Mouse (Mus musculus) kidney, postnatal 36 days (tissue): ENCODE results near the gene Psma7.

Experiments
- DNase-seq, 2 experiments: peaks; one replicate each; pipeline ENCODE4 v3.0.0; 2021 to 2022; ENCODE audit warnings: mixed read lengths in 2 of 2

Gene Psma7

DNA sequence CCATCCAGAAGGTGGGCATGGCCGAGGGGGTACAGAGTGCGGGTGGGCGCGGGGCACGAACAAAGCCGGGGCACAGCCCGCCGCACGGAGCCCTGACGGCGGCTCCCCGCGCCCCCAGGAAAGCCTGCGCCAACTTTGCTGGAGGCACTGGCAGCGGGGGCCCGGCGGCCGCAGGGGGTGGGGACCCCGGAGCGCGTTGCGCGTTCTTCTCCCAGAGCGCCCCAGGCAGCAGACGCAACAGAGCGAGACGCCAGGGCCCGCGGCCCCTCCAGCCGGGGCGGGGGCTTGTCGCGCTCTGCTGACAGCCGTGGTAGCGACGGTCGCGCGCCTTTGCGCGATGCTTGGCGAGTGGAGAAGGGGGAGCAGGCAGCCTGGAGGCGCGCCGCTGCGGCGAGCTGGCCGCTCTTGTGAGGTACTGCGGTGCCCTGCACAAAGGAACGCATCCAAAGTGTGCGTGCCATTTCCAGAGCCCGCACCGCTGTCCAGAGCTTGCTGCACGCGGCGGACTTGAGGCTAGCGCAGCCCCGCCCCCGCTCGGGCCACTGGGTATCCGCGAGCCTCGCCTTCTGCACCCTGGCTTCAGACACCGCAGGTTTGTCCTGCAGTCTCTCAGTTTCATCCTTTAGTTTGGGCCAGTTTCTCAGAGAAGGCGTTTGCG is 754 bp upstream of the Psma7 start:
- DNase-seq = peak; percentile 33 to 80

- peak; percentile 40 to 68 for DNase-seq
Observed at GRCm38 (mm10) chr2:180041577-180042255, 517 bp downstream of the Psma7 start.

- no peak for DNase-seq
Observed at GRCm38 (mm10) chr2:180040406-180040805, 1.8 kb downstream of the Psma7 start.

- no peak for DNase-seq
Observed at GRCm38 (mm10) chr2:180034753-180035152, 7.5 kb downstream of the Psma7 start.

GRCm38 (mm10) chr2:180033956-180034355 is 8.3 kb downstream of the Psma7 start:
- DNase-seq = no peak

DNA sequence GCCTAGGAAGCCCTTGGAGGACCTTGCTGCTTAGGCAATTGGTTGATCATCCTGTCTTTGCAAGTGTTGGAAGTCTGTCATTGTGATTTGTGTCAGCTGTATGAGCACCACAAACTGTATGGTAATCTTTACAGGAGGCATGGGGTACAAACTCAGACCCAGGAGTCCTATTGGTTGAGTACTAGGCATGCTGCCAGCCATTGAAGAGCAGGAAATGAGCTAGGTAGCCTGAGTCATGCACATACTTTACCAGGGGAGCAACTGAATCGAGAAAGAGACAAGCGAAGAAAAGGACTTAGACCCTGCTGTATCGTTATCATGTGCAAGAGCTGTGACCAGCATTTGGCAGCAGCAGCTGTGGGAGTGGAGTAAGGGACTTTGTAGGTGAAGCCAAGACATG is 9.3 kb downstream of the Psma7 start:
- peak in 1 of 2 experiments; percentile 9 for DNase-seq

DNA sequence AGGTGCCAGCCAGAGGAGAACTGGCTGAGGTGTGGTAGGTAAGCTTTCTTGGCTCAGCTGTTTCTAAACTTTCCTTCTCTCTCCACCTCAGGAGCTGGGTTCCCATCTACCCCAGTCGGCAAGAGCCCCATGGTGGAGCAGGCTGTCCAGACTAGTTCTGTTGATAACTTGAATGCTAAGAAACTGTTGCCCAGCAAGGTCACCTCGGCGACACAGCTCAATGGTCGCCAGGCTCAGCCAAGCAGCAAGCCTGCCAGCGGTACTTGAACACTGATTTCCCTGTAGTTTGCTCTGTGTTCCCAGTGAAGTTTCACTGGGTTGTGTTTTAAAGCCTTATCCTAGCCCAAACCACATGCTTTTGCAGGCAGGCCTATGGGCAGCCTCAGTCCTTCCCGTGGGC is 11.0 kb downstream of the Psma7 start:
- DNase-seq = peak; percentile 40 to 52

- no peak for DNase-seq
Observed at GRCm38 (mm10) chr2:180027768-180028167, 14.5 kb downstream of the Psma7 start.

DNA sequence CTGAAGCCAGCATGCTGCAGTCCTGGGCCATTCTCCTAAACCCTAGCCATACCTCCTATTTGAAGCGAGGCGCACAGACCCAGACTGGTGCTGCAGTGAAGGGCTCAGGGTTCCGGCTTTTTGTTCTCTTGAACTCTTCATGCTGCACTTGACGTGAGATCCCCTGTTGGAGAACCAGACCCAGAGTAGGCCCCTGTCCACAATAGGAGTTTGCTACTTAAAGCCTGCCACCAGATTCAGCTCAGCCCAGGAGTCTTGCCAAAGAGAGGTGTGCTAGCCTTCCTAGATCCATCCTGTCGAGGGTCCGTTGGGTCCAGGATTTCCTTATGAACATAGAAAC is 16.4 kb downstream of the Psma7 start:
- no peak for DNase-seq

DNA sequence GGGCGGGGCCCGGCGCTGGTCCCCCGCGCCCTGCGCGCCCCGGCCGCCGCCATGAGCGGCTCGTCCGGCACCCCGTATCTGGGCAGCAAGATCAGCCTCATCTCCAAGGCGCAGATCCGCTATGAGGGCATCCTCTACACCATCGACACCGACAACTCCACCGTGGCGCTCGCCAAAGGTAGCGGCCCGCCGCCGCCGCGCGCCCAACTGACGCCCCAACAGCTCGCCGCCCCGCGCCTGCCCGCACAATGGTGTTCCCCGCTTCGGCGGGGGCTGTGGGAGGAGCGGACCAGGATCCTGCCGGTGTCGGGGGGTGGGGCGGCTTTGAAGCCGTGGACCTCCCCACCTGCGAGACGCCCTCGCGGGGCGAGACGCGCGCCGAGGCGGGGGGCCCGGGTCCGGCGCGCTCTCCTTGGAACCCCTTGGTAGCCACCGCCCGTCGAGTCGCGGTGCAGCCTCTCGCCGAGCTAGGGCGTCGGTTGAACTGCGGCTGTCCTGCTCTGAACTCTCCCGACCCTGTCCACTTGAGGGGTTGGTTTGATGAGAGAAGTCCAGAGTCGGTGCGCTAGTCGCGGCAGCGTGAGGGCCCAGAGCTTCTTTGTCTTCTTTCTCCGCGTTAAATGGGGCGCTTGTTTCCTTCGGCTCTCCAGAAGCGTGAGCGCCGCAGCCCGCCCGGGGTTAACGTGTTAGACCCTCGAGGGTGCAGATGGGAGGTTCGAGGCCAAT is 16.9 kb downstream of the Psma7 start:
- DNase-seq = peak; percentile 33 to 68

- peak; percentile 98 to 99 for DNase-seq
Observed at GRCm38 (mm10) chr2:180024401-180025098, 17.7 kb downstream of the Psma7 start, which contains the start of gene Lsm14b. TSS of gene Lsm14b (plus strand) at chr2:180024987.

- no peak for DNase-seq
Observed at GRCm38 (mm10) chr2:180022751-180023150, 19.5 kb downstream of the Psma7 start.

DNA sequence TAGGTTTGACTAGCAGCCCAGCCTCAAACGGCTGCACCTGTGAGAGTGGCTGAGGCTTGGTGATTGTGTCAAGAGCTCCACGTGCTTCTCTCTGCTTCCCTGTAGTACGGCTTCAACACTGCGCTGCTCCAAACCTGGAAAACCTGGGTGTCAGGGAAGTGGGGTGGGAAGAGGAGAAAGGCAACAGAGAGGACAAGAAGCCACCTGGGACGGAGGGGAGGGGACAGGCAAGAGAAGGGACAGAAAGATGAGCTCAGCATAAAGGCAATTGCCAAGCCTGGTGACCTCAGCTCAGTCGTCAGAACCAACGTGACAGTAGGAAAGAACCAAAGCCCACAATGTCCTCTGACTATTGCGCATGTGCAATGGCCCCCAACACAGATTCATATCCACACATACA is 21.3 kb downstream of the Psma7 start:
- no peak for DNase-seq

DNA sequence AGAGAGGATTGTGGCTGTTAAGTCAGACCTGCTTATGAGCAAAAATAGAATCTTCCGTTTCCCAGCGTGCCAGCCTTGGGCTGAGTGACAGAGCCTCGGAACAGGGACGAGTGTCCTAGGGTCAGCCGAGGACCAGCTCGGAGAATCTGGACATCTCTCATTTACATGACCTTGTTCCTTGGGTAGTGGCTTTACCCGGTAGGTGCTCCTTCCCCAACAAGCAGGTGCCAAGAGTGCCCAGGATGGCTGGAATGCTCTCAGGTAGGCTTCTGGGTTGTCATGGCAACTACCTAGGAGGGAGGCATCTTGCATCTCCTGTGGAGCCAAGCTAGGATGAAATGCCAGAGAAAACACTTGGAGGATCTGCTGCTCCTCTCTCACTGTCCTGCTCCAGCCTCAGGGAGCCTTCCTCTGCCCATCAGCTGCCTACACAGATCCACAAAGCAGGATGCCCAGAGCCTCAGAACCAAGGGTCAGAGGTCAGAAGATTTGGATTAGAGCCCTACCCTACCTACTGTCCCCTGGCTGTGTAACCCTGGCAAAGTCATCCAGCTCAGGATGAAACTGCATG is 22.1 kb downstream of the Psma7 start:
- no peak for DNase-seq

GRCm38 (mm10) chr2:180018573-180018972 is 23.7 kb downstream of the Psma7 start:
- DNase-seq = no peak

- DNase-seq = no peak
Observed at GRCm38 (mm10) chr2:180017632-180018031, 24.6 kb downstream of the Psma7 start.

DNA sequence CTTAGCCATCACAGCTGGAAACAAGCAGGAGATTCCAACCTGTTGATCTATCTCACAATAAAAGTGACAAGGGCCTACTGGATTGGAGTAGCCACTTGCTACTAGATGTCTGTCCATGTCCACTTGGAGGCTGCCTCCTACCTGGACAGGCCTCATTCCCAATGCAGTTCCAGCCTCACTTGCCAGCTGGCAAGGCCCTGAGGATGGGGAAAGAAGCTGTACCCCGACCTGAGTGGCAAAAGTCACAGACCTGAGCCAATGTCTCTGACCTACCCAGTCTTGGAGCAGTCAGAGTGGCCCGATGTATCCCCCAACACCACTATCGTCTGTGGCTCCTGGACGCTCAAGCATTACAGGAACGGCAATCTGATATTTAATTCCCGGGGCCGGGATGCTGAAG is 28.5 kb downstream of the Psma7 start:
- no peak for DNase-seq

DNA sequence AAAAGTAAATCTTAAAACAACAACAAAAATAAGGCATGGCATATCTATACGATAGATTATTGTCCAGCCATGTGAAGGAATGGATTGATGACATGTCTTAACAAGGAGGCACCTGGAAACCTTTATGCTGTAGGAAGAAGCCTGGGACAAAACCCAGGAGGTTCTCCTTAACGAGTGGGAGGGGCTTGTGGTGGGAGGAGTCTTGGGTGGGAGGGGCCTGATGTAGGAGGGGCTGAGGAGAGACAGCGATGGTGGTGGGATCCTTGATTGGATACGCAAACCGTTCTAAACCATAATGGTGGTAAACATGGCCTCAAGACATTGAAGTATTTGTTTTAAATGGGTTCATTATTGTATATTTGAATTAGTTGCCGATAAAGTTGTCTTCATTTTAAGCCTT is 30.9 kb downstream of the Psma7 start:
- no peak for DNase-seq

- DNase-seq = no peak
Observed at GRCm38 (mm10) chr2:180010686-180011085, 31.5 kb downstream of the Psma7 start.

GRCm38 (mm10) chr2:180006352-180007017 is 35.7 kb downstream of the Psma7 start:
- DNase-seq = no peak

DNA sequence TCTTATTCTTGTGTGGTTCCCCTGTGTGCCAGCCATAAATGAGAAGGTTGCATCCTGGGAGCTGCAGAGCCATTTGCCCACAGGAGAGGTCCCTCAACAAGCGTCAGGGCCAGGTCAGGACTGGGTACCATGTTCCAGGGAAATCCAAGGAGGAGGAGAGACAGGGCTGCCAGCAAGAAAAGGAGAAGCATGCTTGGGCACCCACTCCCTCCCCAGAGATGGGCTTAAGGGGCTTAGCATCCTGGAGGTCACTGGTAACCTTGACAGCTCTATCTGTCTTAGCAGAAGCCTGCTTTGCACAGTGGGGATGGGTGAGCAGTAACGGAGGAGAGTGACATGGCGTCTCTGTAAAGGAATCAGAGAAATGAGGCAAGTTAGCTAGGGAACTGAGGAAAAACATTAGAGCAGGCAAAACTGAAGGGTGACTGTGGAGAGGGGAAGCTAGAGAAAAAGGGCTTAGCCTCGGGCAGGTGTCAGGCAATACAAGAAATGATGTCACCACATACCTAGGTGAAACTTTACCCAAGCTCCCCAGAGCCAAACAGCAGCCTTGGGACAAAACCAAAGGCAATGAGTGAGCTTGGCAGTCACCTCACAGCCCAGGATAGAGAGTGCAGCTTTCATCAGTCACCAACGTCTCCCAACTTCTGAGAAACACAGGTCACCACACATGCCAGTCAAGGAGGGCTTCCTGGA is 36.4 kb downstream of the Psma7 start:
- no peak for DNase-seq

DNA sequence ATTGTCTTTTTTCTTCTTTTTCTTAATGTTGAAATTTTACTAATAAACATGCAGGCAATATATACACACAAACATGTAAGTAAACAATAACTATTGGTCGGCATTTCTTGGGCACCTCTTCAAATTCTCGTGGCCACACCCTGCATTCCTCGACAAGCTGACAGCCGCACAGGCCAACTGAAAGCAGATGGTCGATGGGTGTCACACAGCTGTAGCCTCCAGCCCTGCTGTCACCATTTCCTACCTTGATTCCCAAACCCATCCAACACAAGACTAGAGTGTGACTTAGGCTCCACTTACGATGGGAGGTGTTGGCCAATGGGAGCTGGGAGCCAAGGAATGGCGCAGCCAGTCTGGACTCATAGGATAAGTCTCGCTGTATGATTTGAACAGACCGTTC is 40.6 kb downstream of the Psma7 start:
- DNase-seq = no peak
